Mouse (Mus musculus) lung, postnatal 4 days (tissue): ENCODE results near the gene Fam117b.

ENCODE experiments used
- DNase-seq, 2 experiments: peaks; one replicate each; pipeline ENCODE4 v3.0.0; 2021

Gene Fam117b

GRCm38 (mm10) chr1:59987399-59988040 lies 74.7 kb downstream of the Fam117b start:
- no peak for DNase-seq

GRCm38 (mm10) chr1:59995646-59996045 lies 82.8 kb downstream of the Fam117b start:
- no peak for DNase-seq

DNA sequence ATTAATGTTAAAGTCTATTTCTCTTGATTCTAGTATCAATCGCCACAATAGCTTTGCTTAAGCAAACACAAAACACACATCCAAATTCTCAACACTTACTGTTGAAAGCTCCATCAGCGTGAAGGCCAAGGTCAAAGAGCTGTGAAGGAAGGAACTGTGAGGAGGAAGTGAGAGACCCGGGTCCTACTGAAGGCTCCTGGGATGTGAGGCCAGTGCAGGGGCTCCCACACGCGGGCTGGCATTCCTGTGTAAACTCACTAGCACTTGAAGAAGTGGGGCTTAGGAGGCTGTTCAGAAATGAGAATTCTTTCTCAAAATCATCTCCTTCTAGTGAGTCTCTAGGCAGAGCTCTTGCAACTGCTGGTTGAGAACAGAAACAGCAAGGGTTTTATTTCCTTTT lies 84.5 kb downstream of the Fam117b start:
- no peak for DNase-seq

DNA sequence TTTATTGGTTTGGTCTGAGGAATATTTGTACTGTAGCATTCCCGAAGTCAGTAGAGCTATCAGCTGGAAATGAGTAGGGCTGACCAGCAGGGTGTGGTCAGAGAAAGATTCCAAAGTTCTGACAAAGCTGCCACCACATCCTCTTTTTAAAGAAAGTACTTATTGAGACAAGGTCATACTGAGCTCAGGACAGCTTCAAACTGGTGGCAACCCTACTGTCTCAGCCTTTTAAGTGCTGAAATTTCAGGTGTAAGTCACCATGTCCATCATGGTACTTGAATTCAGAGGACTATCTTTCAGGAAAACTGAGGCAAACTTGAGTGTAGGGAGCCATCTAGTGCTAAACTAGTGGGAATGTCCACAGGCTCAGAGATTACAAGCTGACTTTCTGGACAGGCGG lies 87.5 kb downstream of the Fam117b start:
- no peak for DNase-seq

GRCm38 (mm10) chr1:60007337-60007736 lies 94.5 kb downstream of the Fam117b start:
- no peak for DNase-seq

DNA sequence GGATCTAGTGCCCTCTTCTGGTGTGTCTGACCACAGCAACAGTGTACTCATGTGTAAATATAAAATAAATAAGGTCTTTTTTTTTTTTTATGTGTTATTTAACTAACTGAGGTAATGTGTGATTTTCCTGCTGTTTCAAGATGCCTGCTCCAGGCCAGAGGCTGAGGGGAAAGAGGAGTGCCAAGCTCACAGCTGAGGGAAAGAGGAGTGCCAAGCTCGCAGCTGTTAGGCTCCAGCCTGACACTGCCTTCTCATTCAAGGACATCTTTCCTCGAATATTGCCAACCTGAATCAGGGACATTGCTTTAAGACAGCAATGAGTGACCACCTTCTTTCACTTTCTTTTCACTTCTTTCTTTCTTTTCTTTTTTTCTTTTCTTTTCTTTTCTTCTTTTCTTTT lies 95.9 kb downstream of the Fam117b start:
- peak in 1 of 2 experiments; percentile 35 for DNase-seq

DNA sequence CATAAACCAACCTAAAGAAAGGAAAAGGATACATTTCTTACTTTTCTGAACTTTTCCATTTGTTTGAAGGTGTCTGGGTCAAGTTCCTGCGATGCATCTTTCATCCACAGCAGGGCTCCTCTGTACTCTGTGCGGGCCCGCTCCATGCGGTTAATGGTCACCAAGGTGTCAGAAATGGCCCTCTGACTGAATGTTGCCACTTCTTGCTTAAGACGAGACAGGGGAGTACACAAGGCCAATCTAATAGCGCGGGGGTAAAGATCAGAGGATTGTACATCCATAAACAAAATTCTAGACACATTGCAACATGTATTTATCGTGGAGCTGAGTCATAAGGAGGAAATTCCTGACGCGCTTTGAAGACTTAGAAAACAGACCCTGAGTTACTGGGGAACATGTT lies 101.0 kb downstream of the Fam117b start:
- DNase-seq, result no peak

GRCm38 (mm10) chr1:60015511-60015910 lies 102.7 kb downstream of the Fam117b start:
- no peak for DNase-seq

DNA sequence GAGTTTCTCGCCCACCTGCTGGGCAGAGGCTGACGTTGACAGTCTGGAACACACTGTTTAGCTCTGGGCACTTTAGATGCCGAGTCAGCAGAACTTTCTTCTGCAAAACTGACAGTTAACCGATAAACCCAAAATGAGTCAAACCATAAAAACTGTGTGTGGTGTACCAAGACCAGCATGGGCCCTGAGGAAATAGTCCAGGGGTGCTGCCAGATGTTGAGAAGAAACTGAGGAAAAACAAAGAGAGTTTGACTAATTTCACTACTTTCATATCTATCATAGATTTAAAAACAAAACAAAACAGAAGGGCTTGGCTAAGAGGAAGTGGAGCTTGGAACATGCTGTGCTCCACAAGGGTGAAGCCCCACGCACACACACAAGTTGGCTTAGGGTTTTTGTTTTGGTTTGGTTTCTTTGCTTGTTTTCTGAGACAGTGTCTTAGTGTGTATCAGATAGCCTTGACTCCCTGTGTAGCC lies 103.4 kb downstream of the Fam117b start:
- no peak for DNase-seq

- DNase-seq, result no peak
Observed at GRCm38 (mm10) chr1:60017031-60017469, 104.2 kb downstream of the Fam117b start.
